Mouse (Mus musculus) heart, adult 18-20 months (tissue): ENCODE measurements around the gene Olfr64. TPM values are rescaled to one million over a fixed set of nuclear protein-coding genes. Genes with fewer than 3 reads are reported as not detected.

Source experiments
- total RNA-seq, 2 experiments: library from RNA; stranded (reverse); gene quantifications; 2 replicates each; pipeline ENCODE4 v1.2.3; 2021

Olfr64 gene
- total RNA-seq, 2 experiments from 2014 or later = not detected

Other genes with a start within 250 kb of the Olfr64 start
- not detected for gene Olfr623, start 230.8 kb downstream of the Olfr64 start, total RNA-seq
- not detected for gene Olfr624, start 223.3 kb downstream of the Olfr64 start, total RNA-seq
- gene Olfr625-ps1, start 211.8 kb downstream of the Olfr64 start, total RNA-seq = not detected
- not detected for gene Olfr243, start 179.8 kb downstream of the Olfr64 start, total RNA-seq
- gene Olfr628, start 164.1 kb downstream of the Olfr64 start, total RNA-seq = not detected
- not detected for gene Olfr629, start 149.5 kb downstream of the Olfr64 start, total RNA-seq
- gene Olfr630, start 137.2 kb downstream of the Olfr64 start, total RNA-seq = not detected
- gene Olfr69, start 122.9 kb downstream of the Olfr64 start, total RNA-seq = not detected
- not detected for gene Olfr68, start 114.8 kb downstream of the Olfr64 start, total RNA-seq
- gene Olfr67, start 102.7 kb downstream of the Olfr64 start, total RNA-seq = not detected
- gene Hbb-bt, start 80.5 kb downstream of the Olfr64 start, total RNA-seq = 1,000 to 10,000 TPM; 1,004 to 1,120 TPM
- over 10,000 TPM; 10,167 to 10,648 TPM for gene Hbb-bs, start 66.4 kb downstream of the Olfr64 start, total RNA-seq
- not detected for gene Hbb-bh2, start 54.0 kb downstream of the Olfr64 start, total RNA-seq
- not detected for gene Hbb-bh1, start 51.3 kb downstream of the Olfr64 start, total RNA-seq
- gene Hbb-y, start 41.3 kb downstream of the Olfr64 start, total RNA-seq = not detected
- gene Olfr66, start 8.2 kb downstream of the Olfr64 start, total RNA-seq = not detected
- gene Olfr65, start 9.0 kb upstream of the Olfr64 start, total RNA-seq = not detected
- gene Olfr631, start 34.3 kb upstream of the Olfr64 start, total RNA-seq = not detected
- not detected for gene Olfr632, start 39.9 kb upstream of the Olfr64 start, total RNA-seq
- gene Olfr633, start 50.0 kb upstream of the Olfr64 start, total RNA-seq = not detected
- gene Olfr635, start 76.7 kb upstream of the Olfr64 start, total RNA-seq = not detected
- not detected for gene Olfr638, start 104.3 kb upstream of the Olfr64 start, total RNA-seq
- under 1 TPM; 0.05 TPM for gene Olfr639, start 122.8 kb upstream of the Olfr64 start, total RNA-seq
- gene Olfr640, start 131.1 kb upstream of the Olfr64 start, total RNA-seq = not detected
- gene Olfr641, start 141.0 kb upstream of the Olfr64 start, total RNA-seq = not detected
- not detected for gene Olfr642, start 158.2 kb upstream of the Olfr64 start, total RNA-seq
- not detected for gene 4930516K23Rik, start 167.0 kb upstream of the Olfr64 start, total RNA-seq
- gene Olfr644, start 177.4 kb upstream of the Olfr64 start, total RNA-seq = not detected
- not detected for gene Olfr645, start 191.0 kb upstream of the Olfr64 start, total RNA-seq
- gene Olfr646, start 210.4 kb upstream of the Olfr64 start, total RNA-seq = not detected
- gene Ubqln5, start 235.3 kb upstream of the Olfr64 start, total RNA-seq = not detected
- gene Olfr643, start 242.9 kb upstream of the Olfr64 start, total RNA-seq = not detected
- gene Ubqln3, start 248.8 kb upstream of the Olfr64 start, total RNA-seq = not detected